Mouse (Mus musculus): ENCODE data around the gene Carm1.

The Carm1 gene

DNA sequence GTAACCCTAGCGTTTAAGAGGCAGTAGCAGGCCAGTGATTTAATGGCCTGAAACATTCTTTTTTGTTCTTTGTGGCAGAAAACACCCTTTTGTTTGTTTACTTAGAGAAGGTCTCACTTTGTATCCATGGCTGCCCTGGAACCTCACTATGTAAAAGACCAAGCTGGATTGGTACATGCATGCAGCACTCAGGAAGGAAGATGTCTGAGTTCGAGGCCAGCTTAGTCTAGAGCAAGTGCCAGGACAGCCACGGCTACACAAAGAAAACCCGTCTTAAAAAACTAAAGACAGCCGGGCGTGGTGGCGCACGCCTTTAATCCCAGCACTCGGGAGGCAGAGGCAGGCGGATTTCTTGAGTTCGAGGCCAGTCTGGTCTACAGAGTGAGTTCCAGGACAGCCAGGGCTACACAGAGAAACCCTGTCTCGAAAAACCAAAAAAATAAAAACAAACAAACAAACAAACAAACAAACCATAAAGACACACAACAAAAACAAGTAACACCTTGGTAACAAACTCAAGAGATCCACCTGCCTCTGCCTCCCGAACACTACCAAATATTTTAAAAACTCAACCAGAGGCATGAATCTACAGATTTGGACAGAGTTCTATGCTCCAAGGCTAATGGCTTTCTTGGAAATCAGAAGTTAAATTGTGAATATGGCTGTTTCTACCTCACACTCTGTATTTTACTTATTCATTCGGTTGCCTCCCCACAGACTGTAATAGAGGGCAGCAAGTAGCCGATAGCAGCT is 68.3 kb downstream of the Carm1 start:
- no peak for DNase-seq (ENCODE audit: extremely low spot score)

DNA sequence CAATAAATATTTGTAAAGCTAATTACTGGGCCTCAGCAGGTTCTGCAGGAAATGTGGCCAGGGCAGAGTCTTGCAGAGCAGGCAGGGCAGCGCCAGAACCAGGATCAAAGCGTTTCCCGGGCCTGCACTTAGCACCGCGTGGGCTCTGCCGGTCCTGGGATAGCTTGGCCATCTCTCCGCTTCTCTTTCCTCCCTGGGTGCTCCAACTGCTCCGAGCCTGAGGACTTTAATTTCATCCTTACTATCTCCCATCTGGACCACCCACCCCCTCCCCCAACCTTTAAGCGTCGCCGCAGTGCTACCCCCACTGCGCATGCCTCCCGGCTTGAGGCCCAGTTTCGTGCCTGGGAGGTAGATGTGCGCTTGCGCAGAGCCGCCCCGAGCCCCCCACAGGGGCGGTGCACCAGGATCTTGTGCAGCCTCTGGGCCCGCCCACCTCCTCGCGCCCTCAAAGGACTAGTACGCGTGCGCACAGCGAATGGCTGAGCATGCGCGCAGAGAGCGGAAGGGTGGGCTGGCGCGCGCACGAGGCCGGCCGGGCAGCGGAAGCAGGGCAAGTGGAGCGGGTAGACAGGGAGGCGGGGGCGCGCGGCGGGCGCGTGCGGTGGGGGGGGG is 69.0 kb downstream of the Carm1 start, which contains the start of gene Smarca4:
Smarca4 (plus strand) TSS at position 553 of the 615 bp plus-strand sequence.
- peak; percentile 100 for DNase-seq (ENCODE audit: extremely low spot score)

DNA sequence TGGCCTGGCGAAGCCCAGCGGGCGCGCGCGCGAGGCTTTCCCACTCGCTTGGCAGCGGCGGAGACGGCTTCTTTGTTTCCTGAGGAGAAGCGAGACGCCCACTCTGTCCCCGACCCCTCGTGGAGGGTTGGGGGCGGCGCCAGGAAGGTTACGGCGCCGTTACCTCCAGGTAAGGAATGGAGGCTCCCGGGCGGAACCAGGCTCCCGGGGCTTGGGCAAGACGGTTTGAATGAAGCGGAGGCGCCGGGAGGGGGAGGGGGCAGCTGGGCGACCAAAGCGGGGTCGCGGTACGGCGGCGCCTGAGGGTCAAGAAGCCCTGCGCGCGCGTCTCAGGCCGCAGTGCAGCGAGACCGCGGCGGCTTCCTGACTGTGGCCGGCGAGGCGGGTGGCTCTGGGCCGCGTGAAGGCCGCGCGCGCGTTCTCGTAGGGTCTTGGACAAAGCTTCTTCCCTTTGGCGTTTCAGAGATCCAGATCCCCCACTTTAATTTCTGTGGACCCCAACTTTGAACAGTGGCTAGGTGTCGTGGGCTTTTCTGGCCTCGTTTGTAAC is 69.6 kb downstream of the Carm1 start:
- DNase-seq (ENCODE audit: extremely low spot score), result peak; percentile 95

GRCm38 (mm10) chr9:21617066-21617465 is 70.4 kb downstream of the Carm1 start:
- DNase-seq (ENCODE audit: extremely low spot score), result peak; percentile 40

GRCm38 (mm10) chr9:21620229-21620628 is 73.5 kb downstream of the Carm1 start:
- DNase-seq (ENCODE audit: extremely low spot score), result no peak

DNA sequence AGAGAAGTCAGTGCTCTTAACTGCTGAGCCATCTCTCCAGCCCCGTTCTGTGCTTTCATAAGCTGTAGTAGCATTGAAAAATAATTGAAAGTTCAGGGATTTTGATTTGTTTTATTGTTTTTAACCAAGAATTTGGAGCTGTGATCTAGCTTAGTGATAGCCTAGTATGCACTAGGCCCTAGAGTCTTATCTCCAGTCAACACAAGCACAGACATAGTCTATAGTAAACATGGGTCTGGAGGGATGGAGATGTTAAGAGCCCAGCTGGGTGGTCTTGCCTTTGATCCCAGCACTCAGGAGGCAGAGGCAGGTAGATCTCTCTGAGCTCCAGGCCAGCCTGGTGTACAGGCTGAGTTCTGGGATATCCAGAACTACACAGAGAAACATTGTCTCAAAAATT is 76.0 kb downstream of the Carm1 start:
- no peak for DNase-seq (ENCODE audit: extremely low spot score)

- no peak for DNase-seq (ENCODE audit: extremely low spot score)
Observed at GRCm38 (mm10) chr9:21625342-21626339, 78.9 kb downstream of the Carm1 start.

- DNase-seq (ENCODE audit: extremely low spot score), result no peak
Observed at GRCm38 (mm10) chr9:21626571-21626970, 79.9 kb downstream of the Carm1 start.

DNA sequence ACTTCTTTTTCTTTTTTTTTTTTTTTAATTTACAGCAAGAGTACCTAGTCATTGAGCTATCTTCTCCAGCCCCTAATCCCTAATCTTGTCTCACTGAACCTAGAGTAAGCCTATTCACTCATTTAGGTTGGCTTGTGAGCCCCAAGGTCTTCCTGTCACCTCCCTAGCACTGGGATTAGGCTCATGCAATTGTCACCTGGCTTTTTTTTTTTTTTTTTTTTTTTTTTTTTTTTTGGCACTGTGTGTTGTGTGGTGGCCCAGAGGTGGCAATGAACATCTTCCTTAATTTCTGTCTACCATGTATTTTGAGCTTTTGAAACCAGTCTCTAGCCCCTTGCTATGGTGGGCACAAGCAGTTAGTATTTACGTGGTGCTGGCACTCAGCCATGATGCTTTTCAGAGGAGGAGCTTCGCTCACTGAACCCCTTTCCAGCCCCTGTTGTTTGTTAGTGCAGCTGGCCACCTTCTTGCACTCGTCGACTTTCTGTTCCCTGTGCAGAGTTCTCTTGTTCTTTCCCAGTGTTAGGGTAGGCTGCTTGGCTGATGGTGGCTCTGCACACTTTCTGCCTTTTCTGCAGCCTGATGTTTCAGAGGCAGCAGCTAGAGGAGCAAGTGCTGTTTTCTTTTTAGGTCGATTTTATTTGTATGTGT is 80.6 kb downstream of the Carm1 start:
- DNase-seq (ENCODE audit: extremely low spot score), result no peak

DNA sequence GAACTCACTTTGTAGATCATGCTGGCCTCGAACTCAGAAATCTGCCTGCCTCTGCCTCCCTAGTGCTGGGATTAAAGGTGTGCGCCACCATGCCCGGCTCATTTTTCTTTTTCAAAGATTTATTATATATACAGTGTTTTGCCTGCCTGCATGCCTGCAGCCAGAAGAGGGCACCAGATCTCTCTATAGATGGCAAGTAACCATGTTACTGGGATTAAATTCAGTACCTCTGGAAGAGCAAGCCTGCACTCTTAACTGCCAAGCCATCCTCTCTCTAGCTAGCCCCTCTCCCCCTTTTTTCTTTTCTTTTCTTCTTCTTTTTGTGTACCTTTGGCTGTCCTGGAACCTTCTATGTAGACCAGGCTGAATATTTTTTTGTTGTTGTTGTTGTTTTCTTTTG is 84.0 kb downstream of the Carm1 start:
- peak; percentile 9 for DNase-seq (ENCODE audit: extremely low spot score)

DNA sequence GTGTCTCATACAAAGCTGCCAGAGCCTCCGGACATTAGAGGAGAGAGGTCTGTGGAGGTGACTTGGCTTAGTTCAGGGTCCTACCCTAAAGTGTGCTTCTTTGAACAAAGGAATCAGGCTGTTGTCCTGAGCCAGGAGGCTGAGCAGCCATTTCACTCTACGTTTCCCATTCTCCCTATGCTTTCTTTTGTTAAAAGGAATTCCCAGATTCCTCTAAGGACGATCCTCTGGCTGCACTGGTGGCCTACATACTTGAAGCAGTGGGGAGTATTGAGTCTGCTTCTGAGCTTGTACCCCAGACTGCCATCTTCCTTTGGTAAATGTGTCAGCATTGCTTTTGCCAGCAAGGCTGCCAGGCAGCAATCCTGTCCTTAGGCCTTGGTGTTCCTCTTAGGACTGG is 86.4 kb downstream of the Carm1 start:
- no peak for DNase-seq (ENCODE audit: extremely low spot score)

DNA sequence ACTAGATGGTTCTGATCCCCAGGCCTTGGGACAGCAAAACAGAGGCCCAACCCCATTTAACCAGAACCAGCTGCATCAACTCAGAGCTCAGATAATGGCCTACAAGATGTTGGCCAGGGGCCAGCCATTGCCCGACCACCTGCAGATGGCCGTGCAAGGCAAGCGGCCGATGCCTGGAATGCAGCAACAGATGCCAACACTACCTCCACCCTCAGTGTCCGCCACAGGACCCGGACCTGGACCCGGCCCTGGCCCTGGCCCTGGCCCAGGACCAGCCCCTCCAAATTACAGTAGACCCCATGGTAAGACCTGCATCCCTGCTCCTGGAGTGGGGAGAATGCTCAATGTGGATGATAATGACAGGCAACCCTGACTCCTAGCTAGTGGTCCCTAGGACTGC is 88.9 kb downstream of the Carm1 start:
- DNase-seq (ENCODE audit: extremely low spot score), result no peak

- DNase-seq (ENCODE audit: extremely low spot score), result no peak
Observed at GRCm38 (mm10) chr9:21639031-21639430, 92.3 kb downstream of the Carm1 start.
